Mouse (Mus musculus): Measurements from ENCODE around the gene Grk3. TPM values are rescaled to one million over a fixed set of nuclear protein-coding genes. Genes with fewer than 3 reads are reported as not detected.
A peak's percentile ranks its signal among the peaks of the same experiment; 100 is the strongest.

Gene Grk3
- polyA plus RNA-seq, 1 experiment from 2014 or later: 13.3 TPM

DNA sequence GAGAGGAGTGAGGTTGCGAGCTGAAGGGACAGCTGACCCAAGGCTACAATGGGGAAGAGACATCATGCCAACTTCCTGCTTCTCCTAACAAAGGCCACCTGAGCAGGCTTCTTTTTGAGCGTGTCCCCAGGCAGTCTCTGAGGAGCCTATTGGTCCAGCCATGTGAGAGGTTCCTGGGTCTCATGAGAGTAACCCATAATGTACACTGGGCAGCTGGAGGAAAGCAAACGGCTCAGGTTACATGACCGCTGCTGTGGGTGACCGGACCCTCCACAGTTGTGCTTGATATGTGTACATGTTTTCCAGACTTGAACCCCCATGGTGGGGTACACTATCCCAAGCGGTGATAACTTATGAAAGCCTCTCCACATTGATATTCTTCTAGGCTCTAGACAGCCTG, 108.1 kb downstream of the Grk3 start:
- Histone ChIP-seq H3K4me1 (replicated peaks) (peaks cover 4% of the 10 kb centered on the region; the same call in 1 of the 2 replicates), H3K27me3 (no peaks in the 10 kb centered on the region), H3K27ac (no peak overlapping the region), H3K4me2 (no peak overlapping the region), H3K9ac (replicated peaks) (no peak overlapping the region), H3K9me3 (peaks cover 5% of the 10 kb centered on the region; the same call in 1 of the 2 replicates), H3K36me3 (no peaks in the 10 kb centered on the region), H3K4me3 (replicated peaks) (no peak overlapping the region)
- ATAC-seq (ENCODE audit: insufficient number of reproducible peaks, insufficient read depth, low FRiP score, low TSS enrichment, low read depth): no peak
- 49% methylated on average over 6 of the region's 6 CpGs for WGBS

DNA sequence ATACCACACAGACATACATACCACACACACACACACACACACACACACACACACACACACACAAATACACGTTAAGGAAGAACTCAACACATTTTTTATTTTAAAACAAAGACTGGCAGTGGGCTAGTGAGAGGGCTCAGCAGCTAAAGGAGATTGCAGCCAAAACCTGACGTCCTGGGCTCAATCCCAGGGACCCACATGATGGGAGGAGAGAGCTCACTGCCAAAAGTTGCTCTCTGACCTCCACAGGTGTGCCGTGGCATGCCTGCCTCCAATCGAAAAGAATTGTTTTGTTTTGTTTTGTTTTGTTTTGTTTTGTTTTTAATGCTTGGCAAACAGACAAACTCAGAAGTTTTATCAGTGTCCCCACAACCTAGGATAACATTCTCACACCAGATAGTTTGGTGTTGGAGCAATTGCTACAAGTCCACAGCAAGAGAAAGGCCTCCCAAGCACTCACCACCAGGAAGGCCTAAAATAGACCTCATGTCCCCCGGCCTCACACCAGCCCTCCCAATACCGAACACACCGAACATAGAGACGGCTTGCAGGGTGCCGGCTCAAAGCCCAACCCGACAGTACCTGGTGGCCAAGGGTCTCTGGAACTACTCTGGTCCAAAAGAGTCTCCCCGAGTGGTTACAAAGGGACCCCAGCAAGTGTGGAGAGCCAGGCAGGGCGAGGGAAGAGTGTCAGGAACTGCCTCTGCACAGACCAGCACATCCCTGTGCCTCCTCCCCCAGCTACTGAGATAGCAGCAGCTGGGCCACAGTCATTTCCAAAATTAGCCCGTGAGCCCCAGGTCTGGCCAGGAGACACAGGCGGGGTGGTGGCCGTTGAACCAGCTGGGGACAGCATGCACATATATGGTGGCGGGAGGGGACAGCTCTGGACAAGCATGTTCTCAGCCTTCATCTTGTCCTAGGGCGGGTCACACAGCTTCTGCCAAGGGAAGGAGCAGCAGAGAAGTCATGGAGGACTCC, 119.6 kb downstream of the Grk3 start, which contains the start of gene Myo18b:
Gene Myo18b (minus strand): TSS at position 689 of the 981 bp plus-strand sequence.
- 79% methylated on average over 17 of the region's 17 CpGs for WGBS
- no peaks in the 10 kb centered on the region for H3K27me3 ChIP-seq
- H3K4me2 ChIP-seq: no peak within 1 kb of the TSS
- no peak for ATAC-seq (ENCODE audit: insufficient number of reproducible peaks, insufficient read depth, low FRiP score, low TSS enrichment, low read depth)
- H3K36me3 ChIP-seq: no peaks in the 10 kb centered on the region
- no peaks in the 10 kb centered on the region for H3K4me1 ChIP-seq (replicated peaks)
- H3K9me3 ChIP-seq: no peaks in the 10 kb centered on the region
- H3K4me3 ChIP-seq (replicated peaks): no peak within 1 kb of the TSS
- no peak within 1 kb of the TSS for H3K27ac ChIP-seq
- no peak within 1 kb of the TSS for H3K9ac ChIP-seq (replicated peaks)

DNA sequence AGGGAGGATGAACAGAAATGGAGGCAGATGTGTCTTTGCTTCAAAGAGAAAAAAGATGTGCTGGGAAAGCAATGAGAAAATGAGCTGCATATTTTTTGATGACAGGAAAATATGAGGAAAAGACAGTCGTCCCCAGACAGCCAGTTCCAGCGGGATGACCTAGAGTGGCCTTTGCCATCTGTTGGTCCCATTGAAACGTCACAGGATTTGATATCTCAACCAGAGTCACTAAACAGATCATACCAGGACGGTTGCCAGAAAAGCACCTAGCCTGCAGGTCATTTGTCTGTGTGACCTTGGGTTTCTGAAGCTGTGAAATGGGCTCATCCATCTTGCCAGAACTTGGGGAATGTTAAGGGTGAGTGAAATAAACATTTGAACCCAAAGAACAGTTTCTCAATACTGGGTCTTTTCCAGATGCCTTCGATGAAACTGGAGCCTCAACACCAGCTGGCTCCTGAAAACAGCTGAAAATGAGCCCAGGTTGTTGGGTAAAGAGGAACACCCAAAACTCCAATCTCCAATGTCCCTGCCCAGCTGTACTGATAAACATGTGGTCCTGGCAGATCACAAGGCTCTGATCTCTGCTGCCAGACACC, 122.0 kb downstream of the Grk3 start:
- no peak for ATAC-seq (ENCODE audit: insufficient number of reproducible peaks, insufficient read depth, low FRiP score, low TSS enrichment, low read depth)
- H3K36me3 ChIP-seq: no peaks in the 10 kb centered on the region
- WGBS: 72% methylated on average over 5 of the region's 5 CpGs
- H3K9ac ChIP-seq (replicated peaks): no peak overlapping the region
- no peaks in the 10 kb centered on the region for H3K4me1 ChIP-seq (replicated peaks)
- no peak overlapping the region for H3K27ac ChIP-seq
- no peaks in the 10 kb centered on the region for H3K27me3 ChIP-seq
- no peaks in the 10 kb centered on the region for H3K9me3 ChIP-seq
- no peak overlapping the region for H3K4me3 ChIP-seq (replicated peaks)
- H3K4me2 ChIP-seq: no peak overlapping the region

DNA sequence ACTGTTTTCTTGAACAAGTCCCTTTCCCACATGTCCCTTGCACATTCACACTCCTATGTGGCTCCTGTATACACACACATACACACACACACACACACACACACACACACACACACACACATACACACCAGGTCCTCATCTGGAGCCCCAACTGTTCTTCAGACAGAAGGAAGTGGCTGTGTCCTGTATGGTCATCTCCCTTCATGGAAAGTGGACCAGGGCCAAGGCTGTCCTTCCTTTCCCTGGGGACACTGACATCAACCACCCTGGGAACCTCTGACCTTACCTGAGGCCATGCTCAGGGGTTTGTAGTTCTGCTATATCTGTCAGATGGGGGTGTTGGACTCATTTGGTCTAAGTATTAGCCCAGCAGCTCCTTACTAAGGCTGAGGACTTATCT, 123.2 kb downstream of the Grk3 start:
- ATAC-seq (ENCODE audit: insufficient number of reproducible peaks, insufficient read depth, low FRiP score, low TSS enrichment, low read depth): no peak
- Histone ChIP-seq H3K36me3 (no peaks in the 10 kb centered on the region), H3K27ac (no peak overlapping the region), H3K27me3 (0 out of 2 replicates have a peak, but pooled peaks cover 4% of the 10 kb centered on the region), H3K4me1 (replicated peaks) (no peaks in the 10 kb centered on the region), H3K4me2 (no peak overlapping the region), H3K9me3 (no peaks in the 10 kb centered on the region), H3K4me3 (replicated peaks) (no peak overlapping the region), H3K9ac (replicated peaks) (no peak overlapping the region)

DNA sequence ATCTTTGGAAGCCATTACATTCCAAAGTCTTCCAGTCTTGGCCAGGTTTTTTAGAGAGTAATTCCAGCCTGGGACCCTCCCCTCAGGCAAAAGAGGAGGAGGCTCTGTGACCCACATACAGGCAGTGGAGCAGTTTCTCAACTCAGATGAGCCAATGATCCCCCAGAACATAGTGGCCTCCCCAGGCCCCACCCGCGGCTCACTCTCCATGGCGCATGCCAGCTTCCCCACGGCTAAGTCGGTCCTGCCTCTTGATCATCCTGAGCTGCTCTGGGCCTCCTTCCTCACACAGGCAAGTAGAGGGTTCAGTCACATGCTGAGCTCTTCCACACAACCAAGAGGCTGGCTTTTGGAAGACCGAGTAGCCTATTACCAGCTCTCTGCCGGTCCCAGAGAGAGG, 126.9 kb downstream of the Grk3 start:
- Histone ChIP-seq H3K4me1 (replicated peaks) (no peaks in the 10 kb centered on the region), H3K36me3 (no peaks in the 10 kb centered on the region), H3K27ac (no peak overlapping the region), H3K27me3 (0 out of 2 replicates have a peak, but pooled peaks cover 4% of the 10 kb centered on the region), H3K9me3 (no peaks in the 10 kb centered on the region), H3K4me3 (replicated peaks) (no peak overlapping the region), H3K9ac (replicated peaks) (no peak overlapping the region), H3K4me2 (no peak overlapping the region)
- no peak for ATAC-seq (ENCODE audit: insufficient number of reproducible peaks, insufficient read depth, low FRiP score, low TSS enrichment, low read depth)
- 61% methylated on average over 7 of the region's 7 CpGs for WGBS

DNA sequence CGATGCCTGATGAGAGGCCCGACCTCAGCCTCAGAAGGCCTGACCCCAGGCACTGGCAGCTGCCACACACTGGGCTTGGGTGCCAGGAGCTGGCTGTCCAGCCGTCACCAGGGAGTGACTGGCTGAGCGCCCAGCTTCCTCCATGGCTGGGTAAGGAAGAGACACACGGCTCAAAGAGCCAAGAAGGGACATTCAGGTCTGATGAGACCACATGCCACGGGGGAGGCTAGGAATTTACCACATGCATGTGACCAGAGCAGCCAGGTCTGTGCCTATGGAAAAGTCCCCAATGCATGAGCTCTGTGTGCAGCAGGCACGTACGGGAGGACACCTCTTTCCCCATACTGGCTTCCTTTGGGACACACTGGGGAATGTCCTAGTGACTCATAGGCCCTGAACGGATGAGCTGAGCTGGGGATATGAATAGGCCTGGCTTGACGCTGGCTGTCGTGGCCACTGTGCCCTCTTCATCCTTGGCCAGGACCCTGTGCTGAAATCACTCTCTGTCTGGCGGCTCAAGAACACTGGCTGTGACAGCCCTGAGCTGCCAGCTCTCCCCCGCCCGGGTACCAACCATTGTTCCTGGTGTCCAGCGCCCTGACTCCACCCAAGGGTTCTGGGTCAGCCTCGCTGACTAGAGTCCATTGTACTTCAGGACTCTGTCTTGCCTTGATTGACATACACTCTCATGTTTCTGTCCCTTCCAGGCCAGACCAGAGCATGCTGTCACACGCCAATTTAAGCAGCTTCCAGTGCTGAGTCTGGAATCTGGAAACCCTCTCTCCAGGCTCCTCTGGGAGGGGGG, 128.7 kb downstream of the Grk3 start:
- Histone ChIP-seq H3K36me3 (no peaks in the 10 kb centered on the region), H3K4me3 (replicated peaks) (no peak overlapping the region), H3K27me3 (0 out of 2 replicates have a peak, but pooled peaks cover 4% of the 10 kb centered on the region), H3K27ac (no peak overlapping the region), H3K9me3 (no peaks in the 10 kb centered on the region), H3K4me1 (replicated peaks) (no peaks in the 10 kb centered on the region), H3K9ac (replicated peaks) (no peak overlapping the region), H3K4me2 (no peak overlapping the region)
- ATAC-seq (ENCODE audit: insufficient number of reproducible peaks, insufficient read depth, low FRiP score, low TSS enrichment, low read depth): no peak
- WGBS: 76% methylated on average over 17 of the region's 17 CpGs

DNA sequence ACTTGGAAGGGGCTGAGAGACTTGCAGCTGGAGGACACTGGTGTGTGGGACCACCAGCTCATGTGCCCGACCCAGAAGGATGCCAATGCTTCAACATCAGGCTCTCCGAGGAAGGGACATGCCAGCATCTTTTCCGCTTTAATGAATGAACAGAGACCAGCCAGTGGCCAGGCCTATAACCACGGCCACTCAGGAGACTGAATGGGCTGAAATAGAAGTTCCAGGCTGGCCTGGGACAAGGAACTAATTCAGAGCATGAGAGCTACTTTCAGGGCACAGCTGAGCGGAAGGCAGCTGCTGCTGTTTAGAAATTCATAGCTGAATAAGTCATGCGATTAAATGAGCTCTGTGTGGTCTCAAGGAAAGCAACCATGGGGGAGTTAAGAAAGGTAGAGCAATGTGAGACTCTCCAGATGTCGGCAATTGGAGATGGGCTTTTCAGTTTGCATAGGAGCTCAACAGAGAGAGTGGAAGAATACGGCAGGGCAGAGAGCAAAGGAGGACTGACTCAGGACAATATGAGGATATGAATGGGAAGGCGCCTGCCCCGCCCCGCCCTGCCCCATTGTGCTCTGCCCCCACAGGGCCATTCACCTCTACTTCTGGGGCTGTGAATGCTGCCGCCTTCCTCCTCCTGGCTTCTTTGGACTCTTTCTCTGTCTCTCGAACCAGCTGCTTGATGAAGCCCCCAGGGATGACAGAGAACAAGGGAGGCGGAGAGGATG, 138.0 kb downstream of the Grk3 start:
- no peak; the same call in 1 of the 2 replicates for ATAC-seq (ENCODE audit: insufficient number of reproducible peaks, insufficient read depth, low FRiP score, low TSS enrichment, low read depth)
- Histone ChIP-seq H3K9ac (replicated peaks) (no peak overlapping the region), H3K27me3 (peaks cover 11% of the 10 kb centered on the region), H3K4me2 (no peak overlapping the region), H3K4me3 (replicated peaks) (no peak overlapping the region), H3K9me3 (no peaks in the 10 kb centered on the region), H3K27ac (no peak overlapping the region), H3K4me1 (replicated peaks) (peaks cover 10% of the 10 kb centered on the region), H3K36me3 (no peaks in the 10 kb centered on the region)
- WGBS: 63% methylated on average over 14 of the region's 14 CpGs

DNA sequence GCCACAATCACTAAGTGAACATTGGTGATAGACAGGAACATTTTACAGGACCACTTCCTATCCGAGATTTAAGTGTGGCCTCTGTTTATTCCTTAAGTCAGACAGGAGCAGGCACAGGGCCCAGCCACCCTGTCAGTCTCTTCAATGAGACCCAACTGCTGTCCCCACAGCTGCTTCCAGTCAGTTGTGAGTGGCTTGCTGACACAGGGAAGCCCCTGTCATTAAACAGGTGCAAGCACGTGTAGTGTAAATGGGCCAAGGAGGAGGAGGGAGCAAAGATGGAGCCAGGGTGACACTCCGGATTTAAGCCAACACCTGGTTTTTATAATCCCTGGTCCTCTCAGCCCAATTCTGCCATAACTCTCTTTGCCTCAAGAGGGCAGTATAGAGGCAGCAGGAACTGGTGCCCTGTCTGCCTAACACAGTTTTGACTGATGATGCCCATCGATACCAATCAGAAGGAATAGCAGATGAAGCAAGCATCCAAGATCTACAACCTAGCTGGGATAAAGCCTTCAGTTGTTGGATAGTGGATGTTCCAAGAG, 138.7 kb downstream of the Grk3 start:
- Histone ChIP-seq H3K27ac (no peak overlapping the region), H3K4me1 (replicated peaks) (peaks cover 10% of the 10 kb centered on the region), H3K9me3 (no peaks in the 10 kb centered on the region), H3K36me3 (no peaks in the 10 kb centered on the region), H3K4me3 (replicated peaks) (no peak overlapping the region), H3K9ac (replicated peaks) (no peak overlapping the region), H3K4me2 (no peak overlapping the region), H3K27me3 (peaks cover 17% of the 10 kb centered on the region)
- peak; percentile 35; the same call in 1 of the 2 replicates for ATAC-seq (ENCODE audit: insufficient number of reproducible peaks, insufficient read depth, low FRiP score, low TSS enrichment, low read depth)
- 33% methylated on average over 4 of the region's 4 CpGs for WGBS

DNA sequence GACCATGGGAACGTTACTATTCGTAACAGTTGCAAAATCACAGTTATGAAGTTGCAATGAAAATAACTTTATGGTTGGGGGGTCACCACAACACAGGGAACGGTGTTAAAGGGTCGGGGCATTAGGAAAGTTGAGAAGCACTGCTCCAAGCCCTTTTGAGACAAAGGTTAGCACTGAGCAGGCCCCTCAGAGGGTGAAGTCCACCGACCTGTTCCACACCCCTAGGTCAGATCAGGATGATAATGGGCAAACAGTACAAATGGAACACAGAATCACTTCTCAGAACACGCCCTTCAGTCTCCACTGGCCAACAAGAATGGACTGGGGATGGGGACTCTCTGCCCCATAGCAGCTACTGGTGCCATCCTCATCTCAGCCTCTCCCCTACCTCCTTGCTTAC, 142.6 kb downstream of the Grk3 start:
- WGBS: 80% methylated on average over 6 of the region's 6 CpGs

DNA sequence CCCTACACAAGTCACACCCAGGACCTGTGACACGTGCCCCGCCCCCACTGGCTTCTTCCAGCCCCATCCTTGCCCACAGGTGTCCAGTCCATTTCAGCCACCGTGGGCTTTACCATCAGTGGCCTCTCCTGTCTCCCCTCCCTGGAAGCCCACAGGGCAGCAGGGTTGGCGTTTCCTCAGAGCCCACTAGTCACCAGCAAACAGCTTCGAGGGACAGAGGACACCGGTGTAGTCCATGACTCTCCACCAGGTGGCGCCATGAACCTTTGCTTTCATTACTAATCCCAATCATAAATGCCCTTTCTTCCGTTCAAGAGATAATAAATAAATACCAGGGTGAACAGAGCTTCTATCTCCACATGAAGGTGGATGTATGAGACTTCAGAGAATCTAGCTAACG, 144.9 kb downstream of the Grk3 start:
- no peak overlapping the region for H3K4me3 ChIP-seq (replicated peaks)
- no peak overlapping the region for H3K27ac ChIP-seq
- H3K36me3 ChIP-seq: no peaks in the 10 kb centered on the region
- 23% methylated on average over 9 of the region's 9 CpGs for WGBS
- H3K4me2 ChIP-seq: no peak overlapping the region
- ATAC-seq (ENCODE audit: insufficient number of reproducible peaks, insufficient read depth, low FRiP score, low TSS enrichment, low read depth): 0 out of 2 replicates have a peak, but pooled peaks have one; percentile 32
- no peaks in the 10 kb centered on the region for H3K4me1 ChIP-seq (replicated peaks)
- no peak overlapping the region for H3K9ac ChIP-seq (replicated peaks)
- H3K9me3 ChIP-seq: no peaks in the 10 kb centered on the region
- H3K27me3 ChIP-seq: peaks cover 34% of the 10 kb centered on the region

More for the DNA sequence above, 142.6 kb downstream of the Grk3 start:
- Histone ChIP-seq H3K4me1 (replicated peaks) (peaks cover 10% of the 10 kb centered on the region), H3K4me2 (no peak overlapping the region), H3K27me3 (peaks cover 32% of the 10 kb centered on the region), H3K9me3 (no peaks in the 10 kb centered on the region), H3K36me3 (no peaks in the 10 kb centered on the region), H3K9ac (replicated peaks) (no peak overlapping the region), H3K27ac (no peak overlapping the region), H3K4me3 (replicated peaks) (no peak overlapping the region)
- no peak for ATAC-seq (ENCODE audit: insufficient number of reproducible peaks, insufficient read depth, low FRiP score, low TSS enrichment, low read depth)
